Comparison of ENCODE assay signal across 9 mouse cellular contexts in genomic region chr10:9821299-9821698, GRCm38 (mm10).
DNase-seq lines count a peak whose midpoint lies in the region; ATAC-seq and TF ChIP-seq lines count a peak whose summit lies in the region.
"Had no signal": no experiment of that assay in that cellular context is flagged by ENCODE, and none has a peak within 500 bp of the region (broad histone marks: within the 10 kb centered on the region; RNA-seq: fewer than 3 reads in every experiment).

No protein-coding gene starts in this region.

- H3K4me1 ChIP-seq in spleen, adult 2 months (ENCODE audit: control insufficient read depth, insufficient read depth, insufficient read length), result no peaks in the 10 kb centered on the region

- peaks cover 2% of the 10 kb centered on the region; the same call in 1 of the 2 replicates for H3K36me3 ChIP-seq in spleen, adult 2 months (ENCODE audit: control insufficient read depth, insufficient read depth, low read length)

- peak; percentile 78 for ATAC-seq in frontal cortex, adult (ENCODE audit: low TSS enrichment)

- no peak overlapping the region for H3K4me3 ChIP-seq in spleen, adult 2 months (ENCODE audit: extremely low read depth, insufficient read depth, insufficient read length)

- TF ChIP-seq CTCF in spleen, adult 2 months (IDR thresholded peaks at IDR 0.05; ENCODE audit: extremely low read depth, insufficient read depth, insufficient read length, insufficient replicate concordance), result peak; percentile 14; the same call in 1 of the 2 replicates

- no peaks in the 10 kb centered on the region for H3K27me3 ChIP-seq in spleen, adult 2 months (ENCODE audit: control insufficient read depth, insufficient read depth, low read length)

- H3K27ac ChIP-seq in spleen, adult 2 months (ENCODE audit: insufficient read depth, low read length), result no peak overlapping the region
- H3K27ac ChIP-seq: macrophage had no signal

- DNase-seq in frontal cortex, postnatal 14 days (ENCODE audit: low spot score in 2 of 2), result no peak
- no peak for DNase-seq in spleen, adult 2 months (ENCODE audit: low read depth in 1 of 2, low spot score in 2 of 2)
- DNase-seq in spleen, postnatal 14 days (ENCODE audit: low spot score in 2 of 2), result no peak
- DNase-seq in kidney, postnatal 10 days, result peak; percentile 22
- DNase-seq in thymus, postnatal 4 days, result peak; percentile 32
- DNase-seq in urinary bladder, postnatal 25 days (ENCODE audit: low spot score), result no peak
- DNase-seq in ovary, postnatal 10 days (ENCODE audit: low spot score), result no peak

- no peak for TF ChIP-seq POLR2A in spleen, adult 2 months (IDR thresholded peaks at IDR 0.05; ENCODE audit: low read depth, low read length)

- 90% methylated on average over 6 of the region's 6 CpGs for WGBS in spleen, adult 2 months

Comparison
In these comparisons a context has a peak if more than half of its experiments do, and no peak if none do; other contexts are left out.
1. DNase-seq: peak in kidney, postnatal 10 days (single experiment) and thymus, postnatal 4 days (single experiment); none in frontal cortex, postnatal 14 days (0 of 2), spleen, adult 2 months (0 of 2), spleen, postnatal 14 days (0 of 2), urinary bladder, postnatal 25 days (single experiment) and ovary, postnatal 10 days (single experiment).